Mouse (Mus musculus): ENCODE measurements at regions not wholly inside any gene's neighbourhood (a gene's known extent, or its start where the extent isn't known, plus 50 kb on each side); places are given as distances from the start of the nearest gene placed in this dataset.

DNA sequence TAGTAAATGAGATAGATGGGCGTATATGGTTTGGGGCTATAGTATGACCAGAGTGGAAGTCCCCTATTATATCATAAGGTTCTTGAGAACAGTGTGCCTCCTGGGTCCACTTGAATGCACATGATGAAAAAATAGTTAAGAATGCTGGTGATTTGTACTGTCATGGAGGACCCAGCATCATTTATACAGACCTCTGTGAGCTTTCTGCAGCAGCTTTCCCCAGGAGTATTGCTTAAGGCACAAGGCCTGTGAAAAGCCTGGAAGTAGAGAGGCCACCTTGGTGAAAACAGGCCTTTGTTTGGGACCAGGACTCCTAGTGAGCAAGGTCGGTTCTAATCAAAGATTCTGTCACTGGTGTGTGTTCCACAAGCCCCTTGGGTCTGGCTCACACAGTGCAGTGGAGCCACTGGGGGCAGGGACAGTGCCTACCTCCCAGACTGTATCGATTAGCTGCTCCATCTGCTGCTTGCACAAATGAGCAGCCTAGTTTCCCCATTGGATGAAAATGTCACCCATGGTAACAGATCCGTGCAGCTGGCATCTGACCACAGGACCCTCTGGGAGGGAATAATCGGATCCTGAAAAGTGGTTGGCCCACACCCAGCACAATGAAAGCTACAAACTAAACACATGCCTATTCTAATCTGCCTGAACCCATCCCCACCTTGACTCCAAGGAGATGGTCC lies 274.2 kb upstream of the Clint1 start:
- TF ChIP-seq POLR2A (IDR thresholded peaks at IDR 0.05; ENCODE audit: insufficient read length, low read depth): no peak
- TF ChIP-seq POLR2AphosphoS2 (IDR thresholded peaks at IDR 0.05; ENCODE audit: insufficient read length, low read depth): no peak
- no peak for TF ChIP-seq CEBPB (IDR thresholded peaks at IDR 0.05; ENCODE audit: insufficient read depth, poor library complexity, severe bottlenecking)
